Mouse (Mus musculus): ENCODE results near the gene Rnase11. TPM values are rescaled to one million over a fixed set of nuclear protein-coding genes. Genes with fewer than 3 reads are reported as not detected.
"Not testable (repeated sequence)": the region's sequence is repeated elsewhere in the genome, so short reads cannot be mapped to it uniquely, and the experiment has no call there.

Gene Rnase11
- polyA plus RNA-seq, 1 experiment from 2014 or later, result not detected

GRCm38 (mm10) chr14:51024820-51025219 is 25.1 kb downstream of the Rnase11 start:
- no peak overlapping the region for H3K4me3 ChIP-seq
- WGBS, result 80% methylated on average over 1 of the region's 1 CpGs
- no peak overlapping the region for H3K27ac ChIP-seq (replicated peaks)
- no peaks in the 10 kb centered on the region for H3K36me3 ChIP-seq (replicated peaks)
- no peaks in the 10 kb centered on the region for H3K4me1 ChIP-seq
- no peak for DNase-seq (ENCODE audit: low spot score)
- H3K9me3 ChIP-seq, result no peaks in the 10 kb centered on the region
- no peaks in the 10 kb centered on the region for H3K27me3 ChIP-seq (replicated peaks; ENCODE audit: low read depth, poor library complexity, severe bottlenecking)

GRCm38 (mm10) chr14:51023457-51023856 is 26.5 kb downstream of the Rnase11 start:
- Histone ChIP-seq H3K36me3 (replicated peaks) (no peaks in the 10 kb centered on the region), H3K4me1 (no peaks in the 10 kb centered on the region), H3K9me3 (no peaks in the 10 kb centered on the region), H3K4me3 (no peak overlapping the region), H3K27me3 (replicated peaks; ENCODE audit: low read depth, poor library complexity, severe bottlenecking) (no peaks in the 10 kb centered on the region), H3K27ac (replicated peaks) (no peak overlapping the region)
- 83% methylated on average over 4 of the region's 4 CpGs for WGBS
- no peak for DNase-seq (ENCODE audit: low spot score)

GRCm38 (mm10) chr14:51017256-51017655 is 32.7 kb downstream of the Rnase11 start:
- H3K27ac ChIP-seq (replicated peaks), result no peak overlapping the region
- H3K27me3 ChIP-seq (replicated peaks; ENCODE audit: low read depth, poor library complexity, severe bottlenecking), result no peaks in the 10 kb centered on the region
- no peak for DNase-seq (ENCODE audit: low spot score)
- no peaks in the 10 kb centered on the region for H3K9me3 ChIP-seq
- 62% methylated on average over 3 of the region's 3 CpGs for WGBS
- no peaks in the 10 kb centered on the region for H3K36me3 ChIP-seq (replicated peaks)
- H3K4me1 ChIP-seq, result no peaks in the 10 kb centered on the region
- H3K4me3 ChIP-seq, result no peak overlapping the region

- Histone ChIP-seq H3K4me3 (no peak overlapping the region), H3K27ac (replicated peaks) (no peak overlapping the region)
Measured at GRCm38 (mm10) chr14:51015780-51016179, 34.2 kb downstream of the Rnase11 start.

GRCm38 (mm10) chr14:51014724-51015123 is 35.2 kb downstream of the Rnase11 start:
- H3K27me3 ChIP-seq (replicated peaks; ENCODE audit: low read depth, poor library complexity, severe bottlenecking); H3K9me3 ChIP-seq; H3K4me3 ChIP-seq; DNase-seq (ENCODE audit: low spot score); H3K4me1 ChIP-seq; H3K36me3 ChIP-seq (replicated peaks); H3K27ac ChIP-seq (replicated peaks): not testable (repeated sequence)
- WGBS, result 87% methylated on average over 3 of the region's 3 CpGs

More at GRCm38 (mm10) chr14:51015780-51016179, 34.2 kb downstream of the Rnase11 start:
- DNase-seq (ENCODE audit: low spot score), result no peak
- Histone ChIP-seq H3K27me3 (replicated peaks; ENCODE audit: low read depth, poor library complexity, severe bottlenecking) (no peaks in the 10 kb centered on the region), H3K36me3 (replicated peaks) (no peaks in the 10 kb centered on the region), H3K9me3 (no peaks in the 10 kb centered on the region), H3K4me1 (no peaks in the 10 kb centered on the region)

- Histone ChIP-seq H3K9me3 (no peaks in the 10 kb centered on the region), H3K27ac (replicated peaks) (no peak overlapping the region), H3K4me1 (0 out of 2 replicates have a peak, but pooled peaks cover 8% of the 10 kb centered on the region), H3K4me3 (no peak overlapping the region), H3K27me3 (replicated peaks; ENCODE audit: low read depth, poor library complexity, severe bottlenecking) (no peaks in the 10 kb centered on the region), H3K36me3 (replicated peaks) (no peaks in the 10 kb centered on the region)
- 86% methylated on average over 6 of the region's 6 CpGs for WGBS
- DNase-seq (ENCODE audit: low spot score), result no peak
Measured at GRCm38 (mm10) chr14:51009572-51009971, 40.4 kb downstream of the Rnase11 start.

- Histone ChIP-seq H3K27me3 (replicated peaks; ENCODE audit: low read depth, poor library complexity, severe bottlenecking) (no peaks in the 10 kb centered on the region), H3K36me3 (replicated peaks) (no peaks in the 10 kb centered on the region), H3K9me3 (no peaks in the 10 kb centered on the region), H3K4me1 (0 out of 2 replicates have a peak, but pooled peaks cover 8% of the 10 kb centered on the region), H3K4me3 (no peak overlapping the region), H3K27ac (replicated peaks) (no peak overlapping the region)
- DNase-seq (ENCODE audit: low spot score), result no peak
- WGBS, result 82% methylated on average over 4 of the region's 4 CpGs
Measured at GRCm38 (mm10) chr14:51008781-51009180, 41.2 kb downstream of the Rnase11 start.

GRCm38 (mm10) chr14:51007914-51008713 is 41.8 kb downstream of the Rnase11 start:
- 0 out of 2 replicates have a peak, but pooled peaks cover 8% of the 10 kb centered on the region for H3K4me1 ChIP-seq
- 86% methylated on average over 13 of the region's 13 CpGs for WGBS
- no peak for DNase-seq (ENCODE audit: low spot score)
- H3K27ac ChIP-seq (replicated peaks), result no peak overlapping the region
- no peaks in the 10 kb centered on the region for H3K9me3 ChIP-seq
- no peaks in the 10 kb centered on the region for H3K27me3 ChIP-seq (replicated peaks; ENCODE audit: low read depth, poor library complexity, severe bottlenecking)
- no peak overlapping the region for H3K4me3 ChIP-seq
- no peaks in the 10 kb centered on the region for H3K36me3 ChIP-seq (replicated peaks)

GRCm38 (mm10) chr14:51007152-51007801 is 42.7 kb downstream of the Rnase11 start, which contains the start of gene Rnase10:
Gene Rnase10, plus strand, starts transcription at chr14:51007751.
- no peak for DNase-seq (ENCODE audit: low spot score)
- WGBS, result 60% methylated on average over 8 of the region's 8 CpGs

More at GRCm38 (mm10) chr14:51007152-51007801, 42.7 kb downstream of the Rnase11 start, which contains the start of gene Rnase10:
- Histone ChIP-seq H3K4me1 (0 out of 2 replicates have a peak, but pooled peaks cover 8% of the 10 kb centered on the region), H3K4me3 (no peak within 1 kb of the TSS), H3K36me3 (replicated peaks) (no peaks in the 10 kb centered on the region), H3K27me3 (replicated peaks; ENCODE audit: low read depth, poor library complexity, severe bottlenecking) (no peaks in the 10 kb centered on the region), H3K9me3 (no peaks in the 10 kb centered on the region), H3K27ac (replicated peaks) (no peak within 1 kb of the TSS)

Other genes starting within 250 kb of the Rnase11 start
- gene Ccnb1ip1, start 242.4 kb downstream of the Rnase11 start, polyA plus RNA-seq (2016; fragmentation: Nextera tagmentation; extraction: Ambion mirVana), result not detected in 2 replicates
- gene Parp2, start 242.3 kb downstream of the Rnase11 start, polyA plus RNA-seq (2016; fragmentation: Nextera tagmentation; extraction: Ambion mirVana), result 68.0 and 68.7 TPM in 2 replicates
- gene Tep1, start 179.6 kb downstream of the Rnase11 start, polyA plus RNA-seq (2016; fragmentation: Nextera tagmentation; extraction: Ambion mirVana), result 4.0 and 5.5 TPM in 2 replicates
- 0.15 and 0.19 TPM in 2 replicates for gene Klhl33, start 152.7 kb downstream of the Rnase11 start, polyA plus RNA-seq (2016; fragmentation: Nextera tagmentation; extraction: Ambion mirVana)
- 178 and 185 TPM in 2 replicates for gene Osgep, start 125.3 kb downstream of the Rnase11 start, polyA plus RNA-seq (2016; fragmentation: Nextera tagmentation; extraction: Ambion mirVana)
- 548 and 554 TPM in 2 replicates for gene Apex1, start 125.2 kb downstream of the Rnase11 start, polyA plus RNA-seq (2016; fragmentation: Nextera tagmentation; extraction: Ambion mirVana)
- gene Pip4p1, start 119.3 kb downstream of the Rnase11 start, polyA plus RNA-seq (2016; fragmentation: Nextera tagmentation; extraction: Ambion mirVana), result 43.5 and 43.6 TPM in 2 replicates
- 74.5 and 78.8 TPM in 2 replicates for gene Pnp, start 119.1 kb downstream of the Rnase11 start, polyA plus RNA-seq (2016; fragmentation: Nextera tagmentation; extraction: Ambion mirVana)
- not detected in 2 replicates for gene Gm49342, start 105.6 kb downstream of the Rnase11 start, polyA plus RNA-seq (2016; fragmentation: Nextera tagmentation; extraction: Ambion mirVana)
- 0.39 and 0.84 TPM in 2 replicates for gene Pnp2, start 94.2 kb downstream of the Rnase11 start, polyA plus RNA-seq (2016; fragmentation: Nextera tagmentation; extraction: Ambion mirVana)
- gene Rnase10, start 42.4 kb downstream of the Rnase11 start, polyA plus RNA-seq (2016; fragmentation: Nextera tagmentation; extraction: Ambion mirVana), result not detected in 2 replicates
- gene Rnase9, start 8.3 kb downstream of the Rnase11 start, polyA plus RNA-seq (2016; fragmentation: Nextera tagmentation; extraction: Ambion mirVana), result not detected in 2 replicates
- not detected in 2 replicates for gene Rnase12, start 7.5 kb upstream of the Rnase11 start, polyA plus RNA-seq (2016; fragmentation: Nextera tagmentation; extraction: Ambion mirVana)
- gene Olfr750, start 24.3 kb upstream of the Rnase11 start, polyA plus RNA-seq (2016; fragmentation: Nextera tagmentation; extraction: Ambion mirVana), result not detected in 2 replicates
- 8.3 and 9.0 TPM in 2 replicates for gene Rnase4, start 40.9 kb upstream of the Rnase11 start, polyA plus RNA-seq (2016; fragmentation: Nextera tagmentation; extraction: Ambion mirVana)
- 2.3 and 3.5 TPM in 2 replicates for gene Ang, start 41.0 kb upstream of the Rnase11 start, polyA plus RNA-seq (2016; fragmentation: Nextera tagmentation; extraction: Ambion mirVana)
- gene Eddm3b, start 64.3 kb upstream of the Rnase11 start, polyA plus RNA-seq (2016; fragmentation: Nextera tagmentation; extraction: Ambion mirVana), result 0.10 and 0.17 TPM in 2 replicates
- not detected in 2 replicates for gene Rnase6, start 73.7 kb upstream of the Rnase11 start, polyA plus RNA-seq (2016; fragmentation: Nextera tagmentation; extraction: Ambion mirVana)
- gene Rnase1, start 96.6 kb upstream of the Rnase11 start, polyA plus RNA-seq (2016; fragmentation: Nextera tagmentation; extraction: Ambion mirVana), result 0.15 TPM in 1 of 2 replicates, not detected in the other
- gene Rnase2b, start 112.1 kb upstream of the Rnase11 start, polyA plus RNA-seq (2016; fragmentation: Nextera tagmentation; extraction: Ambion mirVana), result not detected in 2 replicates
- not detected in 2 replicates for gene Ang2, start 149.0 kb upstream of the Rnase11 start, polyA plus RNA-seq (2016; fragmentation: Nextera tagmentation; extraction: Ambion mirVana)
- gene Ear14, start 153.2 kb upstream of the Rnase11 start, polyA plus RNA-seq (2016; fragmentation: Nextera tagmentation; extraction: Ambion mirVana), result not detected in 2 replicates
- not detected in 2 replicates for gene Rnase2a, start 205.9 kb upstream of the Rnase11 start, polyA plus RNA-seq (2016; fragmentation: Nextera tagmentation; extraction: Ambion mirVana)